Mouse (Mus musculus) spleen, postnatal 14 days (tissue): ENCODE measurements around the gene Klk6.

Source experiments
- DNase-seq, 2 experiments: peaks; one replicate each; pipeline ENCODE4 v3.0.0; 2021 to 2022; ENCODE audit warnings: low spot score in 2 of 2

Gene Klk6

DNA sequence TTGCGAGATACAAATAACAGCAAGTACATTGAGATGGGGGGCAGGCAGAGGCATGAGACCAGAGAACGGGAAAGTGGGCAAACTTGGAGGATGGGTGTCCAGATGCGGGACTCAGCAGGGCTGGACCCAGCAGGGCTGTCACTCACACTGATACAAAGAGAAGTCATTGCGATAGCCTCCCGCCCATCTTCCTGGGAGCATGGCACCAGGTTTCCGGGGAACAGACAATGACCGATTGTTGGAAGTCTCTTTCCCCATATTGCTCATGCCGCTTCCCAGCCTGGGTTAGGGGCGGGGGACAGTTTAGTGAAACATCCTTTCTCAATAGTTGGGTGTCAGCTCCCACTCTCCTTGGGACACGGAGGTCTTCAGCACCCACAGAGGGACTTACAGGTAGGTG is at the start of gene Klk6:
Gene Klk6 (plus strand): TSS at position 301 of the 400 bp plus-strand sequence.
- DNase-seq, result no peak

DNA sequence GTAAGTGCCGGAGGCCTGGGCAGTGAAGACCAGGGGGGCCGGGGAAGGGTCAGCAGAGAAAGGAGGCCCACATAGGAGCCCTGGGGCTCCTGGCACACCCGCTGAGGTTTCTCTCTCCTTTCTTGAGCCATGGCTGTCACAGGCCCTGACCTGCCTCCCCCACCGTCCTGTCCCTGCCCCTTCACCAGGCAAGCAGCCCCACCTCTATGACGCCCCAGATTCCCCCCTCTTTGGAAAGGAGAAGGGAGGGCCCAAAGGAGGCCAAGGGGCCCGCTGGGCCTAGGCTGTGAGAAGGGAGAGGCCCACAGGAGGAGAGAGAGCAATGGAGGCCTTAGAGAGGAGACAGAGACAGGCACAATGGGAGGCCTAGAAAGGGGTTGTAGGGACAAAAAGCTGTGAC is 49.5 kb upstream of the Klk6 start:
- DNase-seq, result no peak

DNA sequence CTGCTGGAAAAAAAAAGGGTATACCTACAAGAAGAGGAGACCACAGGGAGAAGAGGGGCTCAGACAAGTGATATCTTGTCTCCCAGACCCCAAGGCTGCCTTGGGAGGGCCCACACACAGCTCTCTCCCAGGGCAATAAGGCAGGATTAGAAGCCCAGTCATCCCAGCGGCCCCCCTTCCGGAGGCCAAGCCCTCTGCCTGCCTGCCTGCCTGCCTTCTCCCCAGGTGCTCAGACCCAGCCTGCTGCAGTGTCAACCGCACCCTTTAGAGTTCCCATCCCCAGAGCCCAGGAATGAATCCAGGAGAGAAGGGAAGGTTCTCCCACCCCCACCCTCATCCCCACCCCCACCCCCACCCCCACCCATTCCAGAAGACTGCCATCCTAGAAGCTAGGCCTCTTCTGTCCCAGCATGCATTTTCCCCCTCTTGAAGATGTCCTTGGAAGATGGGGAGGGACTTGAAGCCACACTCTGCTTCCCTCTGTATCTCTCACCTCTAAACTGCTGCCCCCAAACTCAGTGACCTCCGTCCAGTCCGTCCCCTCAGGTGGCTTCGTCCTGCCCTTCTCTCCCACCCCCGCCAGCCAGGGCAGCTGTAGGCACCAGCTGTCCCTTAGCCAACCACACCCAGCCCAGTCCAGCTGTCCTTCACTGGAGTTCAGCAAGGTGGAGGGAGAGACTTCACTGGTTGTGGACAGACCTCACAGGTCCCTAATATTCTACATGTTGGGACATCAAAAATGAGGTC is 48.8 kb upstream of the Klk6 start:
- peak in 1 of 2 experiments; percentile 0 for DNase-seq

DNA sequence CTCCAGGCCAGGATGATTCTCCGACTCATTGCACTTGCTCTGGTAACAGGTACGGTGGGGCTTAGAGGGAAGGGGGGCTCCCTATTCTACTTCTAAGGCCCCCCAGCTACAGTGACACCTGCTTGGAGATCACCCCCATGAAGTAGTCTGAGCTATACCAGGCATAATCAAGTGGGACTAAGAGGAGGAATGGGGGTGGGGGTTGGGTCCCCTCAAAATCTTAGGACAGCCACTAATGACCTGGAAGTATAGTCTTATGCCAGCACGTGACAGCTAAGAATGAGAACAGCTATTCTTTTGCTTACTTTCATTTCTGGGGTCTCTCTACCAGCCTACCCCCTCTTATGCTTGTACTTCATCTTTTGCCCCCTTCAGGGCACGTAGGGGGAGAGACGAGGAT is 47.8 kb upstream of the Klk6 start:
- no peak for DNase-seq

DNA sequence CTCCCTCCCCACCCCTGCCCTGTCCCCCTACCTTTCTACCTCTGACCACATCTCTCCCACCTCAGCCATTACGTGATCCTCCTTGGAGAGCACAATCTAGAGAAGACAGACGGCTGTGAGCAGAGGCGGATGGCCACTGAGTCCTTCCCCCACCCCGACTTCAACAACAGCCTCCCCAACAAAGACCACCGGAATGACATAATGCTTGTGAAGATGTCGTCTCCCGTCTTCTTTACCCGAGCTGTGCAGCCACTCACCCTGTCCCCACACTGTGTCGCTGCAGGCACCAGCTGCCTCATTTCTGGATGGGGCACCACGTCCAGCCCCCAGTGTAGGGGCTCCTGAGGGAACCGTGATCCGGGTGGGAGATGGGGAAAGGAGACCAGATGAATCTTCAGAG is 46.9 kb upstream of the Klk6 start:
- DNase-seq, result peak in 1 of 2 experiments; percentile 0

DNA sequence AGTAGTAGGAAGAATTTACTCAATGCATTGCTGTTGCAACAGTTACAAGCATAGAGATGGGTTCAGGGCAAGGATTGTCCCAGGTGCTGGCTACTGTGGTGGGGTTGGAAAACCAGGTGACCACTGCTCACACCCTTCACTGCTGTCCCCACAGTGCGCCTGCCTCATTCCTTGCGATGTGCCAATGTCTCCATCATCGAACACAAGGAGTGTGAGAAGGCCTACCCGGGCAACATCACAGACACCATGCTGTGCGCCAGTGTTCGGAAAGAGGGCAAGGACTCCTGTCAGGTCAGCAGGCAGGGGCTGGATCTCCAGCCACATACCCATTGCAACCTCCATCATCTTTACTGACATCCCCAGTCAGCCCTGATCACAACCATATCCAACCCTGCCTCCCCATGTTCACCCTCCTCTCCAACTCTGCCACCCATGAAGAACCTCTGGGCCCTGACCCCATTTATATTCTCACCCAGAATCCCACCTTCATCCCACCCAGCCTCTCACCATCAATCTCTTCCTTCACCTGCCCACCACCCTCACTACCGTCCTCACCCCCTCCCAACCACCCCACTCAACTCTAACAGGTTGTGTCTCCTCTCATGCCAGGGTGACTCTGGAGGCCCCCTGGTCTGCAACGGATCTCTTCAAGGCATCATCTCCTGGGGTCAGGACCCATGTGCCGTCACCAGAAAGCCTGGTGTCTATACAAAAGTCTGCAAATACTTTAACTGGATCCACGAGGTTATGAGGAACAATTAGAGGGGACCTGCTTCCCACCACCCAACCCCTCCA is 45.9 kb upstream of the Klk6 start:
- no peak for DNase-seq

DNA sequence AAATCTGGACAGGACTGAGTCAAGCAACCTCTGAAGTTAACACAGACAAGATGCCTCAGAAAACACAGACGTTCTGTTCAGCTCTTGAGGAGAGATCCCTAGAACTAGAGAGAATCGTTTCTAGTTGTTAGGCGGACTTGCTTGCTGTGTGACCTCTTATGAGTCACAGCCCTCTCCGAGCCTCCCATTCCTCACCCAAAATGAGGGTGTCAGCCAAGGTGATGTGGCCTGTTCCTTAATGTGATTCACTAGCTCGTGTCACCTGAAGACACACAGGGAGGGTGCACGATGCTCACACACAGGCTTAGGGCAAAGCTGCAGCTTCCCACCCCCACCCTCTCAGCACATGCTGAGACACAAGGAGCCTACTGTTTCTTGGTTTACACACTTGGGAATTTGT is 44.1 kb upstream of the Klk6 start:
- DNase-seq, result no peak

DNA sequence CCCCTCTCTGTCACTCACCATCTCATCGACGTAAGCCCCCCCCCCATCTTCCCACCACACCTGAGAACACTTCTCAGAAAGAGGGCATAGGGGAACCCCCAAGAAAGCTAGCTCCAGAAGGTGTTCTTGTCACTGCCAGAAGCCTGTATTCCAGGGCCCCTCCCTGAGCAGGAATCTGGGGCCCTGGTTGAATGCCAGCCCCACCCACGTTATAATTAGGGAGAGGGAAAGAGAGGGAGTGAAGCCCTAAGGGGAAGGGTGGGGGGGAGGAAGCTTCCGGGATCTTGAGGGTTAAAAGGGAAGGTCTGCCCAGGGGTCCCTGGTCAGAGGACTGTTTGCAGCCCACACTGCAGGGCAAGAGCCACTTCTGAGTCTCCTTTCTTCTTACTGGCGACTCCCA is 43.6 kb upstream of the Klk6 start, which contains the start of gene Klk10:
Gene Klk10 (plus strand): TSS at position 290 of the 400 bp plus-strand sequence.
- DNase-seq, result no peak

DNA sequence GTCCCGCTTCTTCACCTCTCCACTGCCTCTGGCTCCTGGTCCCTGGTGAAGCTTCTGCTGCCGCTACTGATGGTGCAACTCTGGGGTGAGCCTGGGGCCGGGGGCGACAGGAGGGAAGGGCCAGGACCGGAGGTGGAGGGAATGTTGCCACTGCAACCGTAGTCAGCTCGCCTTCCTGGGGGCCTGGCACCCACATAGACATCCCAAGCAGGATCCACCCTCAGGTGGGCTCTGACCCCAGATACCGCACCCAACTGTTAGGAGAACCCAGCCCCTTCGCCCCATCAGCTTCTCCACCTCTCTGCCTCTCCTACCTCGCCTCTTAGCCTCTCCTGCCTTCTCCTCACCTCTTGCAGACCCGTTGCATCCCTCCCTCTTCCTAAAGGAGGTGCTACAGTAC is 42.8 kb upstream of the Klk6 start:
- DNase-seq, result no peak

DNA sequence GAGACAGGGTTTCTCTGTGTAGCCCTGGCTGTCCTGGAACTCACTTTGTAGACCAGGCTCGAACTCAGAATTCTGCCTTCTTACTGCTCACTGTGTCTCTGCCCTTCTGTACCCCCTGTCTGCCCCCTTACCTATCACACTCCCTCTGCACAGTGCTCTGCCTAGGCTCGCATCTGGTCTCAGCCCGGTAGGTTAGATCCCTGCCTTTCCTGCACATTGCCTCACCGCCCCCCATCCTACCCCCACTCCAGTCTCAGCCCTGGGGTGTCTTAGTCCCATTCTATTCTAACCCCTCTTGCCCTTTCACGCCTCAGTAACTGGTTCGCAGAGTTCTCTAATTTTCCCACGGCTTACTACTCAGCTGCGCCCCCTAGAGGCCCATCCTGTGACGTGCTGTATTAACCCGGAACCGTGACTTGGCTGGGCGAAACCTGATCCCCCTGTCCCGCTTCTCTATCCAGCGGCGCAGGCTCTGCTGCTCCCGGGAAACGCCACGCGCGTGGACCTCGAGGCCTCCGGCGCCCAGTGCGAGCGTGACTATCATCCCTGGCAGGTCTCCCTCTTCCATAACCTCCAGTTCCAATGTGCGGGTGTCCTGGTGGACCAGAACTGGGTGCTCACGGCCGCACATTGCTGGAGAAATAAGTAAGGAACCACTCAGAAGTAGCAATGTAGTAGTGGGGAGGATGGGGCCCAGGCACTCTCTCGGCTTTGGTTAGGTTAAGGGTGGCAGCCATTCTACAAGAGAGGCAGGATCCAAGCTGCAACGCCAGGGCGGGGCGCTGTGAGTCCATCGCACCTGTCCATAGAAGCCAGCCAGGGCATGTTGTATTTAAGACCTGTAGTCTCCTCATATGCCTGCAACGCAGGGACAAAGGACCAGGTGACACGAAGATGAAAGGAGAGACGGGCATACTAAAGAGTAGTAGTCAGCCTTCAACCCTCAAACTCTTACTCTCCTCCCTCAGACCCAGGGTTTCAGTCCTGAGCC is 41.7 kb upstream of the Klk6 start:
- DNase-seq, result peak; percentile 29 to 56

DNA sequence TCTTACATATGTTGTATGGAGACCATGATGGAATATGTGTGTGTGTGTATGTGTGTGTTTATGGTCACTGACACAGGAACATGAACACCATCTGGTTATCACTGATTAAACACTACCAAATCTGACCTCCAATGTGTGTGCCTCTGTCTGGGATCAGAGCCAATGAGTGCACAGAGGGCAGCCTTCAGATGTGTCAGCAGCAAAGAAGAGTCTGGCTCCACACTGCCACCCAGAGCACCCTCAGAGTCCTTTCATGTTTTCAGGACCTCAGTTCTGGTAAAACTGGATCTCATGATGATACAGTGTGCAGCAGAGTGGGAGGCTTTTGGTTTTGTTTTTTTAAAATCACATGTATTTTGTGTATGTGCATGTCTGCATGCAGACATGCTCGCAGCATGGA is 39.0 kb upstream of the Klk6 start:
- no peak for DNase-seq

DNA sequence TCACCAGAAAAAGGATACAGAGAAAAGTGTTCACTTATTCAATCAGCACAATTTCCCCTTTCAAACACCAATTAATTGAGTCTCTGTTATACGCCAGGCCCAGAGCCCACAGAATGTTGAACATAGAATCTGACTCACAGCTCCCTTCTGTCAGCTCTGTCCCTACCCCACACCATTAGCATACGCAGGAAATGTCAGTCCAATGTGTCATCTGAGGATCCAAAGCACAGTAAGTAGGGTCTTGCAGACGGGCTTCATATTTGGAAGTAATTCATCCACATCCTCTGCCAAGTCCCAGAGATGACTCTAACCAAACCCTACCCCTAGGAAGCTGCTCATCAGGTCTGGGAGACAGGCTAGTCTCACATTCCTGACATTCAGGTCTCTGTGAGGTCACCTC is 36.2 kb upstream of the Klk6 start:
- no peak for DNase-seq

DNA sequence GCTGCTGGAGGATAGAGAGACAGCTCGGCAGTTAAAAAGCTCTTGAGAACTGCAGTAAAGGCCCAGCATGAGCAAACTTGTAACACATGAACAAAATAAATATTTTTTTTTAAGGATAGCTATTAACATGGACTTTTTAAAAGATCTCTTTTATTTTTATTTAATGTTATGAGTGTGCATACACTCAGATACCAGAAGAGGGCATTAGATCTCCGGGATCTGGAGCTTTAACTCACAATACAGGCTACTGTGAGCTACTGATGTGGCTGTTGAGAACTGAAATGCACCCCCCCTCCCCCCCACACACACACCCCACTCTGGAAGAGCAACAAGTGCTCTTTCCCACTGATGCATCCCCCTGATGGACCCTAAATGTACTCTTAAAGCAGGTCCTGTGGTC is 35.0 kb upstream of the Klk6 start:
- no peak for DNase-seq

DNA sequence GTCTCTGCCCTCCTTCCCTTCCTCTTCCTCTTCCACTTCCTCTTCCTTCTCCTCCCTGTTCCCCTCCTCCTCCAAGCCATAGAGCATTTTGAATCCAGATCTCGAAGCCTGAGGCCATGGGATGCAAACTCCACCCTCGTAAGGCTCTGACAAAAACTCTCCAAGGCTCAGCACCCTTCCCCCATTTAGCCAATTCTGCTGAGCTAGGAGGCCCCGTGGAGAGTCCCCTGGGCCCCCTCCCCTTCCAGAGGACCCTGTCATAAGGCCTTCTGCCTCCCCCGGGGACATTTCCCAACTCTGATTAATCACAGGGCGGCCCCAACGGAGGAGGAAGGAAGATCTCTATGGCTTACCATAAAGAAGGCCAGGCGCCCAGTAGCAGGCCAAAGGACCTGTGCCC is 32.7 kb upstream of the Klk6 start, which contains the start of gene Klk9:
Gene Klk9 (plus strand): TSS at position 301 of the 400 bp plus-strand sequence.
- DNase-seq, result no peak

DNA sequence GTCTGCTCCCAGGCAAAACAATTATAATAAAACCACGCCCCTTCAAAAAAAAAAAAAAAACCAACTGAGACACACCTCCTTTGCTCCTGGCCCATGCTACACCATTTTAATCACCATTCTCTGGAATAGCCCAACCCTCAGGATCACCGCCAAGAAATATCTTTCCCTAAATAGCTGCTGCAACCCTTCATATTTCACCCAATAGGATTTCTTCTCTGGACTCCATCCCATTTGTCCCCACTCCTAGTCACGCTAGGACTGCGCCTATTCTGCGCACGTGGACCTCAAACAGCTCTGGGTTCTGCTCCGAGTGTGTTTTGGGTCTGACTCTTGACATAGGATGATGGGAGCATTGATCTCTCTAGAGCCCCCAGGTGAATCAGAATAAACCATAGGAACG is 27.9 kb upstream of the Klk6 start:
- no peak for DNase-seq

DNA sequence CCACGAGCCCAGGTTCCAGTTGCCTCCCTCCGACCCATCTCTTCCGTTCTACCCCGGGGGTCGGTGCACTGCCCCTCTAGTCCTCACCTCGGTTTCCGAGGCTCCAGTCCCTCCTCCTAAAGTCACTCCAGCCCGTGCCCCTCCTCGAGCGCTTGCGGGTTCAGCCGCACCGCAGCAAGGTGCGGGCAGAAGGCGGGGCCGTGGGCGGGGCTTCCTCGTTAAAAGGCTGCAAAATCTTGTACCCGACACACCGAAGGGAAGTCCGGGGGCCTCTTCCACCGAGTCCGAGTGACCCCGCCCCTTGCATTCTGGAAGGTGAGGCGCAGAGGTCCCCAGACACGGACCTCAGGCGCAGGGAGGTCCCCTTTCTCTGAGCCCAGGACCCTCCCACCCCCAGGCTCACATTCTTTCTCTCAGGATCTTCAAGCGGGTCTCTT is 26.9 kb upstream of the Klk6 start, which contains the start of gene Klk8:
Gene Klk8 (plus strand): TSS at position 245 of the 437 bp plus-strand sequence.
- DNase-seq, result peak in 1 of 2 experiments; percentile 4

DNA sequence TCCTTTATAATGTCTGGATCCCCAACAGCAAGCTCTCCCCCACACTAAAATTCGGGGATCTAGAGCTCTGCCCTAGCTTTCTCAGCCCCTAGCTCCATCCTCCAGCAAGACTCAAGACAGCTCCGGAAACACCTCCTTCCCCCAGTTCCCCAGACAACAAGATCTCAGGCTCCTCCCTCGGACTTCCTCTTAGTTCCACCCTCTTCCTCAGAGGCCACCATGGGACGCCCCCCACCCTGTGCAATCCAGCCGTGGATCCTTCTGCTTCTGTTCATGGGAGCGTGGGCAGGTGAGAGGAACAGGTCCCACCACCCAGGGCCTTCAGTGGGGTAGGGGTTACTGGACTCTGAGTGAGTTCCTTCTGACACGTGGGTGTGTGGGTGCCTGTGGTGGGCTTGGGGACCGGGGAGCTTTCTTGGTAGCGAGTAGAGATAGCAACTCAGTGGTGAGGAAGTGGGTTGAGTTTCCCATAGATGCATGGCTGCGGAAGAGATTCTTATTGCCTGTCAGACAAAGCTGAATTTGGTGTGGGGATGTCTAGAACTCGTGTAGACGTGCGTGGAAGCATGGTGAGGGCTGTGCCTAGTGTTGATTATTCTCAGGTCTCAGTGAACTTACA is 26.3 kb upstream of the Klk6 start:
- DNase-seq, result no peak

DNA sequence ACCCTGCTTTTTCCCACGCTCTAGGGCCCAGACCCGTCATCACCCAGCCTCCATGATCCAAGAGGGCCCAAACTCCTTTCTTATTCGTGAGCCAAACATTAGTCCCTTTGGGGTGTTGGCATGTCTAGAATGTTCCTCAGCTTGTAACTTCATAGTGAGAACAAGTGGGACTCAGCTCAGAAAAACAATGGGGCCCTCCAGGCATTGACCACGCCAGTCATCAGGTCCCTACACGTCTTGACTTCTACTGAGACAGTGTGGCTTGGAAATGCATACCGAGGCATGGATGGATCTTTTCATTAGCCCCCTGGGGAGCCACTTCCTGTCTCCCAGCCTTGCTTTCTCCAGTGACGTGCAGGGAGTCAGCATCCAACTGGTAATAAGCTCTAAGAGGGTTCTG is 24.4 kb upstream of the Klk6 start:
- no peak for DNase-seq

DNA sequence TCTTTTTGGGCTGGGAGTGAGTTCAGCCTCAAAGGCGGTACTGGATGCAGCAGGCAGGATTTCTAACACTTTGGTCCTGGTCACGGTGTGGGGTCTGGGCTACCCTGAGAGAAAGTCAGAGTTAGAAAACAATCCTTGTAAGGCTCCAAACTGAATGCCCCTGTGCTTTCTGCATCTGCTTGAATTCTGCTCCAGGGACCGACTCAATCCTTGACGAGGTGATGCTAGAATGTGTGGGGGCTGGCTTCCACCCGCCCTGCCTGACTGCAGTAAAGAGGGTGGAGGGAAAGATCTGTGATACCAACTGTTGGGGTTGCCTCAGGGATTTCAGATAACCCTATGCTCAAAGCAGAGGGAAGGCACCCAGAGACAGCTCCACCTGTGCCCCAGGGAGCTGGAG is 13.3 kb upstream of the Klk6 start, which contains the start of gene Klk7:
Gene Klk7 (plus strand): TSS at position 301 of the 400 bp plus-strand sequence.
- no peak for DNase-seq

DNA sequence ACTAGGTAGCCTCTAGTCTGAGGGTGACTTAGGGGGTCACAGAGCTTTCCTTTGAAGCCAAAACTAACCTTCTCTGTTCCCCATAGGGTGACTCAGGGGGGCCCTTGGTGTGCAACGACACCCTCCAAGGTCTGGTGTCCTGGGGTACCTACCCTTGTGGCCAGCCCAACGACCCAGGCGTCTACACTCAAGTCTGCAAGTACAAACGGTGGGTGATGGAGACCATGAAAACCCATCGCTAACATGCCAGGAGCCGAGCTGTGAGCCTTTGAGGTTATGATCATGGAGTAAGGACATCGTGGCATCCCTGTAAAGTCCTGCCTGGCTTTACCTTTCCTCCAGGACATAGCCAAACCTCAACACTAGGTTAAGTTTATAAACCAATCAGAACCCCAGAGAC is 9.1 kb upstream of the Klk6 start:
- no peak for DNase-seq

DNA sequence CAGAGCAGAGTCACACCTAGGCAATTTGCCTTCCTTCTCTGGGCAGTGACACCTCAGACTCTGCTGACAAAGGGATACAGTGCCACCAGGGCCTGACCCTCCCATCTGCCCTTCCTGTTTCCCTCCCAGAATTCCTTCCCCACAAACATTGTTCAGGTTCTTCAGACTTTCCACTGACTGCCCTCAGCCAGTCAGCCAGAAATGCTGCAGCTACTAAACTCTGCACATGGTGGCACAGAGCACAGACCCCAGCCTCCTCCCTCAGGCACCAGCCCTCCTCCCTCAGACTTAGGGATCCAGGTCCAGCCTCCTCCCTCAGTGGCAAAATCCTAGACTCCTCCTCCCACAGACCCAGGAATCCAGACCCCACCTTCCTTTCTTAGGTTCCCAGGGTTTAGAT is 7.6 kb upstream of the Klk6 start:
- DNase-seq, result no peak
